Mouse (Mus musculus) embryonic facial prominence, embryonic 14.5 days (tissue): ENCODE measurements around the gene Ubox5. TPM values are rescaled to one million over a fixed set of nuclear protein-coding genes. Genes with fewer than 3 reads are reported as not detected.

ENCODE experiments used
- ATAC-seq: fragments of 200-750 bp; cut with Nextera tagmentation; 2 replicates; pipeline ENCODE4 v1.8.0; 2017; ENCODE audit warnings: low read depth, moderate number of reproducible peaks, moderate TSS enrichment
- DNase-seq: peaks from one replicate; pipeline ENCODE4 v3.0.0-alpha.2; 2015; ENCODE audit warnings: low spot score
- H3K27ac ChIP-seq: fragments of 300-500 bp; sonication (generic); replicated peaks from 2 replicates; pipeline ENCODE4 v1.5.1; 2014; ENCODE audit warnings: low read depth, mild to moderate bottlenecking, low read length, moderate library complexity
- H3K27me3 ChIP-seq: fragments of 300-500 bp; sonication (generic); replicated peaks from 2 replicates; pipeline ENCODE4 v1.6.1; 2014; ENCODE audit warnings: low read length; ENCODE audit not compliant: control insufficient read depth, insufficient read depth
- H3K36me3 ChIP-seq: fragments of 300-500 bp; sonication (generic); 2 replicates; pipeline ENCODE4 v1.6.1; 2014; ENCODE audit warnings: low read length, mixed read lengths; ENCODE audit not compliant: control insufficient read depth, insufficient read depth
- H3K4me1 ChIP-seq: fragments of 300-500 bp; sonication (generic); 2 replicates; pipeline ENCODE4 v1.6.1; 2014; ENCODE audit warnings: antibody characterized with exemption, low read length; ENCODE audit not compliant: control insufficient read depth, insufficient read depth
- H3K4me2 ChIP-seq: fragments of 300-500 bp; sonication (generic); 2 replicates; pipeline ENCODE4 v1.6.1; 2014; ENCODE audit warnings: low read depth, mild to moderate bottlenecking, low read length, moderate library complexity, mixed read lengths
- H3K4me3 ChIP-seq: fragments of 300-500 bp; sonication (generic); 2 replicates; pipeline ENCODE4 v1.5.1; 2014; ENCODE audit warnings: low read depth, mild to moderate bottlenecking, low read length
- H3K9ac ChIP-seq: fragments of 300-500 bp; sonication (generic); 2 replicates; pipeline ENCODE4 v1.6.1; 2014; ENCODE audit warnings: low read depth, mild to moderate bottlenecking, low read length, moderate library complexity, mixed read lengths
- H3K9me3 ChIP-seq: fragments of 300-500 bp; sonication (generic); 2 replicates; pipeline ENCODE4 v1.6.1; 2016; ENCODE audit warnings: low read length; ENCODE audit not compliant: control insufficient read depth
- WGBS: fragments of 180-500 bp; shearing (Covaris S2); extraction: QIAGEN DNeasy Blood & Tissue Kit; methylation state at CpG from one replicate; pipeline ENCODE4 v1.1.7; 2014; 5-methylcytosine and 5-hydroxymethylcytosine counted together
- polyA plus RNA-seq: library from polyadenylated mRNA; unstranded; fragments of >200 nt; fragmentation: Nextera tagmentation; extraction: Ambion mirVana; gene quantifications from 2 replicates; pipeline ENCODE4 v1.2.1, GENCODE M21; 2014

Ubox5 gene
- polyA plus RNA-seq, 1 experiment from 2014 or later = 9.9 TPM

DNA sequence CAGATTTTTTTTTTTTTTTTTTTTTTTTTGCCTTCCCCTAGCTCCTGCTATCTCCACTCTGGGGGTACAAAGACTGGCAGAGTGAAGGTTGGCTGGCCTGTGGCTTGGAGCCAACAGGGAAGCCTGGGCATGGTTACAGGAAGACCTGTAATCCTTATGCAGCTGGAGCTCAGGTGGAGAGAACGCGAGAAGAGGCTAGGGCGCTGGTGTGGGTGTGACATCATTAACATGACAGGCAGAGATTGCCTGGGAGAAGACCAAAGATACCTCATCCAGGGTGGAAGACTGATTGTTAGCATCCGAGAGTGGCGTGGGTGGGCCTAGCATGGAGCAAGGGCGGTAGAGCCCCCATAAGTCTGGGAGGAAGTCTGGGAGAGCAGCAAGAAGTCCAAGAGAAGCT, 9.4 kb upstream of the Ubox5 start:
- Histone ChIP-seq H3K9ac (no peak overlapping the region), H3K27ac (no peak overlapping the region), H3K4me3 (no peak overlapping the region), H3K27me3 (peaks cover 35% of the 10 kb centered on the region), H3K4me2 (no peak overlapping the region), H3K9me3 (no peaks in the 10 kb centered on the region), H3K4me1 (peaks cover 23% of the 10 kb centered on the region), H3K36me3 (no peaks in the 10 kb centered on the region)
- ATAC-seq = no peak
- DNase-seq = no peak
- WGBS = 73% methylated on average over 6 of the region's 6 CpGs

DNA sequence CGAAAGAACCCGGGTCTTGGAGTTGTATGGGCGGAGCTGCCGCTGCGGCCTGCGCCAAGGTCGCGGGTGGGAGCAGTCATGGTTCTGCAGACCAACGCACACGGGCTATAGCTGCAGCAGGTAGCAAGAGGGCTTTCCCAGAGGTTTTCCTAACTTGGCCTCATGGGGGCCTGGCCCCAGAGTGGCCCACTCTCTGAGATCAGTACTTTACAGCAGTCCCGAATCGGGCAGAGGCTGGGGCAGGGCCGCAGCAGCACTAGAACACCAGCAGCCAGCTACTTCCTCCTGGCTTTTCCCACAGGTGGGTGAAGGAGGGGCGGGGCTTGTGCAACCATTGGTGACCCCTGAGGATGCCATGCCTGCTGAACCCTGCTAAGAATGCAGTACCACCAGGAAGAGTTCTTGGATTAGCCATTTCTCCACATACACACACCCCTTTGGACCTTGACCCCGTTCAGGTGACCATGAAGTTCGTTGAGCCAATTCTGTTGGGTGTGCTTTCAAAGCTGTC, 8.3 kb upstream of the Ubox5 start:
- no peak overlapping the region for H3K27ac ChIP-seq
- H3K4me3 ChIP-seq = no peak overlapping the region
- ATAC-seq = no peak; the same call in 1 of the 2 replicates
- no peak for DNase-seq
- 31% methylated on average over 16 of the region's 16 CpGs for WGBS
- peaks cover 44% of the 10 kb centered on the region for H3K27me3 ChIP-seq
- H3K9ac ChIP-seq = no peak overlapping the region
- H3K4me2 ChIP-seq = no peak overlapping the region
- H3K36me3 ChIP-seq = no peaks in the 10 kb centered on the region
- peaks cover 25% of the 10 kb centered on the region for H3K4me1 ChIP-seq
- H3K9me3 ChIP-seq = no peaks in the 10 kb centered on the region

DNA sequence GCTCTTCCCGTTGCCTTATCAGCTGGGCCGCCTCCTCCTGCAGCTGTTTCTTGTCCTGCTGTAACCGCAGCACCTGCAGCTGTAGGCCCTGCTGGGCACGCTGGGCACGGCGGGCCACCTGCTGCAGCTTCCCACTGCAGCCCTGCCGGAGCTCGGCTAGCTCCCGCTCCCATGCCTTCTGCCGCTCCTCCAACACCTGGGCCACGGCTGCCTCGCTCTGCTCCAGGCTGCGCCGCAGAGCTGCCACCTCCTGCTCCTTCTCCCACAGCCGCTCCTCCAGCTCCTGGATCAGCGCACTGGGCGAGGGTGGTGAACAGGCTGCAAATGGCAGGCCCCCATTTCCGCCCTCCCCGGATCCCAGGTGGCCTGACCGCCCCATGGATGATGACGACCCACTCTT, 6.0 kb upstream of the Ubox5 start:
- DNase-seq (peak; percentile 35), ATAC-seq (peak; percentile 22; the same call in 1 of the 2 replicates)
- peaks cover 44% of the 10 kb centered on the region for H3K27me3 ChIP-seq
- H3K4me3 ChIP-seq = peak overlapping the region; percentile 45
- no peaks in the 10 kb centered on the region for H3K9me3 ChIP-seq
- H3K27ac ChIP-seq = no peak overlapping the region
- 22% methylated on average over 20 of the region's 21 CpGs for WGBS
- H3K9ac ChIP-seq = 0 out of 2 replicates have a peak overlapping the region, but pooled peaks have one; percentile 70
- H3K4me1 ChIP-seq = peaks cover 15% of the 10 kb centered on the region
- H3K4me2 ChIP-seq = peak overlapping the region; percentile 84
- H3K36me3 ChIP-seq = no peaks in the 10 kb centered on the region

DNA sequence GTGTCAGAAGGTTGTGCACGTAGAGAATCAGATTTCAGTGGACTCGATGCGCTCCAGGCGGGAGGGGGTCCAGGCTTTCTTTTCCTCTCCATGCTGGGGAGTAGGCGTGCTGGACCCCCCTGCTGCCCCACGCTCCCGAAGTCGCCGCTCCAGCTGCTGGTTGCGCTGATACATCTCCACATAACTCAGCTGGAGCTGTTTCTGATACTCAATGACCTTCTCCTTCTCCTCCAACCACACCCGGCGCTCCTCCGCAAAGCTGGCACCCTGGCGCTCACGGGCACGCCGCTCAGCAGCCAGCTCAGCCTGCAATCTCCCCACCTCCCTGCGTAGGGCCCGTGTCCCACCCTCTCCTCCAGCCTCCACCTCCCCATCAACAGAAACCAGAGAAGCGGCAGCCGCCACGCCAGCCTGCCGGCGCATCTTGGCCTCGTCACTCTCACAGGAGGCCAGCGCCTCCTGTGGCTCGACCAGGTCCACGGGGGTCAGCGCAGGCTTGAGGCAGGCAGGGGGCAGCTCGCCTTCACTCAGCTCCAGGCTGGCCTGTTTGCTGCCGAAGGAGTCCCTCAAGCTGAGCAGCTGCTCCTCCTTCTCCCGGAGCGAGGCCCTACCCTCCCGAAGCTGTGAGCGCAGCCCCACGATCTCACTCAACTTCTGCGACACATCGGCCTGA, 5.0 kb upstream of the Ubox5 start:
- ATAC-seq (peak; percentile 53), DNase-seq (peak; percentile 49)
- H3K4me3 ChIP-seq = peak overlapping the region; percentile 45
- peak overlapping the region; percentile 84 for H3K4me2 ChIP-seq
- peaks cover 44% of the 10 kb centered on the region for H3K27me3 ChIP-seq
- no peaks in the 10 kb centered on the region for H3K9me3 ChIP-seq
- no peak overlapping the region for H3K27ac ChIP-seq
- peak overlapping the region; percentile 70 for H3K9ac ChIP-seq
- H3K36me3 ChIP-seq = no peaks in the 10 kb centered on the region
- WGBS = 1% methylated on average over 35 of the region's 38 CpGs
- peaks cover 15% of the 10 kb centered on the region for H3K4me1 ChIP-seq

DNA sequence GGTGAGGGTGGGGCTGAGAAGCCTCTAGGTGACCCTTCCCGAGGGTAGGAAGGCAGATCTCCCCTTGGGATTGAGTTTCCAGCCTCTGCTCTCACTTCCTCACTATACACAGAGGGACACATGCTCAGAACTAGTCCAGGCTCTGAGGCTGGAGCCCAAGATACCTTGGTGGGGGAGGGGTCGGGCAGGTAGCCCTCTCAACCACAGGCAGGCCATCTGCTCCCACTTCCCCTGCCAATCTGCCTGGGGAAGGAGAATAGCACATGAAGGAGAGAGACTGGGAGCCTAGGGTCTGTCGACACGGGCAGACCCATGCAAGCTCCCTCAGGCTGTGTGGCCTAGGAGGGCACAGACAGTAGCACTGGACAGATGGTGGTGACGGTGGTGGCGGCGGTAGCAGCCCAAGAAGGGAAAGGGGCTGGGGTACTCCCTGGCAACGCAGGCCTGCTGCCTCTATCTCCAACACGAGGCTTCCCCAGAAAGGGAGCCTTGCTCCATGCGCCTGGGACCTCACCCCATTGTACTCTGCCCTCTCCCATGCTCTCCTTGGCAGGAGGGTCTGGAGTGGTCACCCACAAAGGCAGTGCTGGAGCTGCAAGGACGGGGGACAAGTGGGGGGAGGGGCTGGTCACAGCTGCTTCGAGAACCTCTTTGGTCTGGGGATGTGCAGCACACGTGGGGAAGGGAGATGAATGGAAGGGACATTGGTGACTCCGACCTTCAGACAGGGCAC, 4.3 kb upstream of the Ubox5 start:
- ATAC-seq = no peak
- H3K9ac ChIP-seq = peak overlapping the region; percentile 70
- peaks cover 15% of the 10 kb centered on the region for H3K4me1 ChIP-seq
- H3K4me3 ChIP-seq = peak overlapping the region; percentile 45
- DNase-seq = no peak
- 9% methylated on average over 11 of the region's 14 CpGs for WGBS
- peak overlapping the region; percentile 84 for H3K4me2 ChIP-seq
- H3K36me3 ChIP-seq = no peaks in the 10 kb centered on the region
- H3K27me3 ChIP-seq = peaks cover 44% of the 10 kb centered on the region
- no peak overlapping the region for H3K27ac ChIP-seq
- H3K9me3 ChIP-seq = no peaks in the 10 kb centered on the region

DNA sequence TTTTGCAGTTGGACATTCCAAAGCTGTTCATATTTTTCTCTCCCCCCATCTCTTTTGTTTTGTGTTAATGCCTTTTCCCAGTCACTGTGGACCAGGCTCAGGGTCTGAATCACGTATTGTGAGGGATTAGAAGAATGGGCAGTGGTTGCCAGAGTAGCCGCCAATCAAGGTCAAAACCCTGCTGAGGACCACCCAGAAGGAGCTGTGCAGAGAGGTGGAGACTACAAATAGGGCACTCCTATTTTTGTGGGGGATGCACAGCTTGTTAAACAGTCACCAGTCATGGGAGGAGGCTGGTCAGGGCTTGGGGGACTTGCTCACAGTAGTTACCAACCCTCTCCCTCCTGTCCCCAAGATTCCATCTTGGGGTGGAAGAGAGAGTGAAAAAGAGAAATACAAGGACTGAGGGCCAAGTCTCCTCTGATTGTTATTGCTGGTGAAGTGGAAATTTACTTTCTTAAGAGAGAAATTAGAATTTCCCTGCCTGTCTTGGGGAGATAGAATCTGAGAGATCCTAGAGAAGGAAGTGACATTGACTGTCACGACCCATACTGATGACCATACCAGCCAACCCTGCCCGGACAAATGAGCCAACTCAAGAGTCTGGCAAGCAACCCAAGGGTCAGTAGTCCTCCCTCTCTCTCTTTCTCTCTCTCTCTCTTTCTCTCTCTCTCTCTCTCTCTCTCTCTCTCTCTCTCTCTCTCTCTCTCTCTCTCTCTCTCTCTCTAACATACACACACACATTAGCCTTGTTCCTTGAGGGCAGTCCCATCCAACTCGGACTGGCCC, 3.2 kb upstream of the Ubox5 start:
- peaks cover 44% of the 10 kb centered on the region for H3K27me3 ChIP-seq
- DNase-seq = no peak
- no peak for ATAC-seq
- H3K4me1 ChIP-seq = peaks cover 21% of the 10 kb centered on the region
- H3K9ac ChIP-seq = no peak overlapping the region
- no peak overlapping the region for H3K4me3 ChIP-seq
- no peaks in the 10 kb centered on the region for H3K9me3 ChIP-seq
- peaks cover 3% of the 10 kb centered on the region; the same call in 1 of the 2 replicates for H3K36me3 ChIP-seq
- no peak overlapping the region for H3K27ac ChIP-seq
- no peak overlapping the region for H3K4me2 ChIP-seq
- WGBS = 52% methylated on average over 5 of the region's 5 CpGs

DNA sequence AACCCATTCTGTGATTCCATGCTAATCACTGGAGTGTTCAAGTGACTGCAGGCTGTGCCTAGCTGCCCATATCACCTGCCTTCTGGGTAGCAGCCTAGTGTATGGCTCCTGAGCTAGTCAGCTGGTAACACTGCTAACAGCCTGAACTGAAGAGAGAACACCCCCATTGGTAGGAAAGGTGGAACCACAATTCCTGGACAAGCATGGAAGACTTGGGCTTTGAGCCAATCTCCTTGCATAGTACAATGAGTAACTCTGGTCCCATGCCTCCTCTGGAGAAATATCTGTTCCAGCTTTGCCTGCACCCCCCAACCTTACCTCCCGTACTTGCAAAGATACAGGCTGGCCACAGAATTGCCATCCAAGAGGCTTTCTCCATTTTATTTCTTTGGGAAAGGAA, 2.6 kb upstream of the Ubox5 start:
- WGBS = 78% methylated on average over 1 of the region's 1 CpGs
- H3K9me3 ChIP-seq = no peaks in the 10 kb centered on the region
- DNase-seq = no peak
- peaks cover 10% of the 10 kb centered on the region for H3K36me3 ChIP-seq
- peaks cover 38% of the 10 kb centered on the region for H3K27me3 ChIP-seq
- no peak overlapping the region for H3K4me2 ChIP-seq
- H3K9ac ChIP-seq = no peak overlapping the region
- peaks cover 21% of the 10 kb centered on the region for H3K4me1 ChIP-seq
- ATAC-seq = no peak
- no peak overlapping the region for H3K4me3 ChIP-seq
- H3K27ac ChIP-seq = no peak overlapping the region

DNA sequence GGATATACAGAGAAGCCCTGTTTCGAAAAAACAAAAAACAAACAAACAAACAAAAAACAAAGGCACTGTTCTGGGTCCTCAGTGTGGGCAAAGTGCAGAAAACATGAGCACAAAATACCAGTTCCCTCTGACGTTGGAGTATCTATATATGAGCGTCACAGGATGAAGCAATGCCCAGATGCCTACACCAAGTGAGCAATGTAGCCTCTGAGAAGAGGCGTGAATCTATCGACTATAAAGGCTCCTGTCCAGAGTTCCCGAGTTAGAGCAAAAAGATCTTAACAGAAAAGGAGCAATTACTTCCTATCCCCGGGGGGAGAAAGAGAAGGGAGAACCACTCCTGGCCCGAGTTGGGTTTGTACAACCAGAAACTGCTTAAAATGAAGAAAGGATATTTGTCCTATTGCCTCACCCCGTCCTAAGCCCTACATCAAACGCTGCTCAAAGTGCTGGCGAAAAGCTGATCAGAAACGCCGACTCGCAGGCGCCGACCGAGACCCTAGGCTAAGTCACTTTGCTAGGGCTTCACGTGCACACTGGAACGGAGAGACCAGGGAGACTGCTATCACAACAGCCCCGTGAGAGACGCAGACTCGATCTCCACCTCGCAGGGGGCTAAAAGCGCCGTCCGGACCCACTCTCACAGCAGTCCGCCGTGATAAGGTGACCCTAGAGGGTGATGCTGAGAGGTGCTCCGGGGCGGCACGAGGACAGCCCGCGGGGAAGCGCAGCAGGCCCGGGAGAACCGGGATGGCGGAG, 579 bp downstream of the Ubox5 start:
- H3K27ac ChIP-seq = peak overlapping the region; percentile 81
- DNase-seq (no peak), ATAC-seq (peak; percentile 35)
- H3K9me3 ChIP-seq = no peaks in the 10 kb centered on the region
- peak overlapping the region; percentile 96 for H3K4me3 ChIP-seq
- H3K4me1 ChIP-seq = peaks cover 7% of the 10 kb centered on the region
- H3K4me2 ChIP-seq = peak overlapping the region; percentile 91
- H3K9ac ChIP-seq = peak overlapping the region; percentile 95
- 2% methylated on average over 33 of the region's 37 CpGs for WGBS
- H3K36me3 ChIP-seq = peaks cover 36% of the 10 kb centered on the region
- H3K27me3 ChIP-seq = peaks cover 8% of the 10 kb centered on the region
